Mouse (Mus musculus) C2C12 (cell line): Measurements from ENCODE around the gene Adh4. TPM values are rescaled to one million over a fixed set of nuclear protein-coding genes. Genes with fewer than 3 reads are reported as not detected.
"Not testable (repeated sequence)": the region's sequence is repeated elsewhere in the genome, so short reads cannot be mapped to it uniquely, and the experiment has no call there.

Source experiments
- H3K27me3 ChIP-seq: one replicate; pipeline ENCODE4 v1.6.1; 2011; ENCODE audit not compliant: control insufficient read depth, insufficient read depth, insufficient read length
- H3K36me3 ChIP-seq: one replicate; pipeline ENCODE4 v1.6.1; 2011; ENCODE audit not compliant: control insufficient read depth, insufficient read depth
- H3K4me3 ChIP-seq: one replicate; pipeline ENCODE4 v1.5.1; 2011; ENCODE audit warnings: mild to moderate bottlenecking, control low read depth; ENCODE audit not compliant: poor library complexity, insufficient read depth, severe bottlenecking
- H3K79me2 ChIP-seq: one replicate; pipeline ENCODE4 v1.6.1; 2011; ENCODE audit not compliant: control insufficient read depth, insufficient read depth
- H3K79me3 ChIP-seq: one replicate; pipeline ENCODE4 v1.6.1; 2011; ENCODE audit warnings: low read depth, control low read depth
- H3ac ChIP-seq: one replicate; pipeline ENCODE3; 2011; ENCODE audit warnings: low read depth; ENCODE audit not compliant: control insufficient read depth, insufficient read length
- CEBPB ChIP-seq: IDR thresholded peaks from one replicate; pipeline ENCODE4 v1.6.1; 2011; ENCODE audit warnings: low read depth, mild to moderate bottlenecking, control low read depth, moderate library complexity
- CTCF ChIP-seq: IDR thresholded peaks from one replicate; pipeline ENCODE4 v1.5.1; 2011; ENCODE audit not compliant: control insufficient read depth, insufficient read depth, insufficient read length
- FOSL1 ChIP-seq: IDR thresholded peaks from one replicate; pipeline ENCODE4 v1.8.0; 2011; ENCODE audit warnings: mild to moderate bottlenecking, low read length; ENCODE audit not compliant: poor library complexity, insufficient read depth, severe bottlenecking
- MAX ChIP-seq: IDR thresholded peaks from one replicate; pipeline ENCODE4 v1.6.1; 2011; ENCODE audit warnings: mild to moderate bottlenecking, control low read depth
- MYOD1 ChIP-seq: IDR thresholded peaks from one replicate; pipeline ENCODE4 v1.6.1; 2011; ENCODE audit warnings: low read depth; ENCODE audit not compliant: control insufficient read depth, insufficient read length
- MYOG ChIP-seq: IDR thresholded peaks from one replicate; pipeline ENCODE4 v1.6.1; 2011; ENCODE audit not compliant: control insufficient read depth, insufficient read length; ENCODE audit errors: extremely low read depth
- USF1 ChIP-seq: IDR thresholded peaks from one replicate; pipeline ENCODE4 v1.6.1; 2011; ENCODE audit warnings: low read depth, mild to moderate bottlenecking, control low read depth, moderate library complexity
- polyA plus RNA-seq: library from polyadenylated mRNA; unstranded; fragments of >200 nt; fragmentation: generic; extraction: Trizol; gene quantifications from one replicate; pipeline ENCODE4 v1.2.1, GENCODE M21; 2012; ENCODE audit warnings: missing spikeins

Adh4 gene
- polyA plus RNA-seq, 1 experiment: not detected

DNA sequence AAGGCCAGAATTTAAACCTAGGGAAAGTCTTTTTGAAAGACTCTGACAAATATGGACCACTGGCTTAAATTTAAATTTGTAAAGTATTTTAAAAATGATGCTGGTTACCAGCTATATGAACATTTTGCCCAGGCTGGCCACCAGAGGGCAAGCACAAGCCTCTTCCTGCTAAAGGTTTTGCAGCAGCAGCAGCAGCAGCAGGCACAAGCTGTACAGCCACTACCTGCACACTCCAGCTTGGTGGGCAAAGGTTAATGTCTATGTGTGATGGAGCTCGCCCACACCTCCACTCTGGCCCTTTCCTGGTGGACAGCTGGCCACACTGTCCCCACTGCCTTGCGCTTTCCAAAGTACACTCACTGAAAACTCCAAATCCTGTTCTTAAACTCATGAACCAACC, 47.9 kb downstream of the Adh4 start:
- TF ChIP-seq MYOD1 (no peak), CTCF (peak; percentile 16)
- Histone ChIP-seq H3K79me3 (no peaks in the 10 kb centered on the region), H3ac (no peak overlapping the region), H3K27me3 (no peaks in the 10 kb centered on the region), H3K36me3 (peaks cover 90% of the 10 kb centered on the region), H3K4me3 (no peak overlapping the region), H3K79me2 (no peaks in the 10 kb centered on the region)

DNA sequence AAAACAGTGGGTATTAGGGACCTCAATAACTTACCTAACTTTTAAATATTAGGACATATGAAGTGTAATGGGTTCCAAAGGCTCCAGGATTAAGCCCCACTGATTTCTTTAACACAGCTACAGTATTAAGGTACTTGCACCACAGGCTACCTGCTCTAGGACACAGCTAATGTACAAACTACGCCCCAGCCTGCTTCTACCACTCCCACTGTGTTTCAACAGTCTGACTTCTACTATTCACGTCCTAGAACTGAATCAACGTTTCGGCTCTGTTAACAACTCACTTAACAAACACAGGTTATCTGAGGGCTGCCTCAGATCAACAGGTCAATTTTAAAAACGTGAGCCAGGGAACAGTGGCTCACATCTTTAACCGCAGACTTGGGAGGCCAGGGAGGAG, 48.5 kb downstream of the Adh4 start:
- H3ac ChIP-seq: no peak overlapping the region
- H3K79me2 ChIP-seq: no peaks in the 10 kb centered on the region
- no peaks in the 10 kb centered on the region for H3K79me3 ChIP-seq
- H3K4me3 ChIP-seq: no peak overlapping the region
- no peaks in the 10 kb centered on the region for H3K27me3 ChIP-seq
- TF ChIP-seq MAX: no peak
- H3K36me3 ChIP-seq: peaks cover 95% of the 10 kb centered on the region

DNA sequence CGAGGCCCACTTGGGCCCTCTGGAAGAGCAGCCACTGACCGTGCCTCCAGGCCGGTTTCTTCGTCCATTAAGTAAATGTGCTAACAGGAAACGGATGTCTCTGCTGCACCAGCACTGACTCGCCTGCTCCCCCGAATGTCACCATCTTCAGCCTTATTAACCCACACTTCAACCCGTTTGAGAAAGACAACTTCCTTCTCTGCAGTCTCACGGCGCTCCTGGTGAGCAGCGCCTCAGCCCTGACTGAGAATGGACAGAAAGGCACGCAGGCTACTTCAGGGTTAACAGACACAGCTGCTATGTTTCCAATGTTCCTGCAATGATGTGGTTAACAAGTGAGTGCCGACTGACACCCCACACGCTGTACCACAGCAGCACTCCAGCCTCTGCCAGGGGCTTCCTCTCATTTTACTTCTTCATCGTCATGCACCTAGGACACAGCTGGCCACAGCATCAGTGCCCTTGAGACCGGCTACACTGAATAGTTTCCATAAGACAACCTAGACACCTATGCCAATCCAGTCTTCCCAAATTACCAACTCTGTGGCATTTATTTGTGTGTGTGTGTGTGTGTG, 49.4 kb downstream of the Adh4 start:
- no peak overlapping the region for H3K4me3 ChIP-seq
- TF ChIP-seq USF1 (no peak), CTCF (no peak), MAX (no peak), FOSL1 (no peak), MYOG (no peak), CEBPB (no peak), MYOD1 (no peak)
- H3K36me3 ChIP-seq: peaks cover 95% of the 10 kb centered on the region
- no peaks in the 10 kb centered on the region for H3K27me3 ChIP-seq
- no peaks in the 10 kb centered on the region for H3K79me3 ChIP-seq
- no peak overlapping the region for H3ac ChIP-seq
- no peaks in the 10 kb centered on the region for H3K79me2 ChIP-seq

DNA sequence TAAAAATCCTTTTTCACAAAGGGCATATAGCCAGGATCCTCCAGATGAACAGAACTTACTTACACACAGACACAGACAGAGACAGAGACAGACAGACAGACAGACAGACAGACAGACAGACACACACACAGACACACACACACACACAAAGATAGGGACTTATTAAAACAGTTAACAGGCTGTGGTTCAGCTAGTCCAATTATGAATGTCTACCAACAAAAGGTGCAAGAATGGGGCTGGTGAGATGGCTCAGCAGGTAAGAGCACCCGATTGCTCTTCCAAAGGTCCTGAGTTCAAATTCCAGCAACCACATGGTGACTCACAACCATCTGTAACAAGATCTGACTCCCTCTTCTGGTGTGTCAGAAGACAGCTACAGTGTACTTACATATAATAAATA, 51.4 kb downstream of the Adh4 start:
- not testable (repeated sequence) for H3K79me2 ChIP-seq, H3K4me3 ChIP-seq, H3K27me3 ChIP-seq, H3ac ChIP-seq, H3K79me3 ChIP-seq
- H3K36me3 ChIP-seq: peaks cover 95% of the 10 kb centered on the region

DNA sequence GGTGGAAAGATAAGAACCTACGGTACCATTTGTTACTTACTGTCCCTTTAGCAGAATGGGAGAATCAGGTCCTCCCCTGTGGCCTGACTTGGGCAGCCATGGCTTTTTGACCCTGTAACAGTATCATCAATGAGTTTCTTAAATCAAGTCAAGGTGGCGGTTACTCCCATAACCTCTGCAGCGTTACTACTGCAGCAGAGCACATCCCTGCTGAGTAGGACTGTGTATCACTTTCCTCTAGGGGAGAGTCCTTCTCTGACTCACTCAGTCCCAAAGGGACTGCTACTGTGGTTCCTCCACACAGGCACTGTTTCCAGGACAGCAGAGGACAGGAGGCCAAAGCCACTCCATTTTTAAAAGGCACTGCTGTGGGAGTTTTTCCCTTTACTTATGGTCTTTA, 55.8 kb downstream of the Adh4 start:
- H3K27me3 ChIP-seq: no peaks in the 10 kb centered on the region
- no peak overlapping the region for H3ac ChIP-seq
- peaks cover 2% of the 10 kb centered on the region for H3K79me3 ChIP-seq
- H3K36me3 ChIP-seq: peaks cover 86% of the 10 kb centered on the region
- peaks cover 13% of the 10 kb centered on the region for H3K79me2 ChIP-seq
- H3K4me3 ChIP-seq: no peak overlapping the region
- TF ChIP-seq CTCF (no peak), USF1 (no peak), MYOD1 (no peak), MAX (no peak), FOSL1 (no peak), MYOG (no peak), CEBPB (no peak)

DNA sequence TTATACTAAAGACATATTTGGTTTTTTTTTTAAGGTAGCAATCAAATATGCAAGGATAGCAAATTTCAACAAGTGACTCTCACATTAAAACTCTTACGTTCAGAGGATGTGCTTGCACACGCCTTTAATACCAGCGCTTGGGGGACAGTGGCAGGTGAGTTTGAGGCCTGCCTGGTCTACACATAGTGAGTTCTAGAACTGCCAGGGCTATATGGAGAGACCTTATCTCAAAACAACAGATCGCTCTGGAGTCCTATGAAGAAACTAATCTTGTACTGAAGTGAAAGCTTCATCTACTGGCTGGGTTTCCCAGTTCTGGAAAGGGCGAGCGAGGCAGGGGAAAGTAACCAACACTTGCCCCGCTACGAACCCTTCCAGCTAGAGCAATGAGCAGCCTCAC, 64.2 kb downstream of the Adh4 start:
- no peaks in the 10 kb centered on the region for H3K27me3 ChIP-seq
- no peak overlapping the region for H3K4me3 ChIP-seq
- H3K36me3 ChIP-seq: peaks cover 70% of the 10 kb centered on the region
- H3K79me2 ChIP-seq: peaks cover 69% of the 10 kb centered on the region
- TF ChIP-seq MYOD1 (no peak), FOSL1 (no peak), USF1 (no peak), MAX (no peak)
- H3ac ChIP-seq: no peak overlapping the region
- peaks cover 39% of the 10 kb centered on the region for H3K79me3 ChIP-seq

Other genes starting within 250 kb of the Adh4 start
- not detected for gene 4930579F01Rik, start 221.6 kb upstream of the Adh4 start, polyA plus RNA-seq
- 4.9 TPM for gene Adh7, start 197.7 kb upstream of the Adh4 start, polyA plus RNA-seq
- 0.05 TPM for gene Adh1, start 154.5 kb upstream of the Adh4 start, polyA plus RNA-seq
- not detected for gene Adh6a, start 102.2 kb upstream of the Adh4 start, polyA plus RNA-seq
- not detected for gene Adh6b, start 73.7 kb upstream of the Adh4 start, polyA plus RNA-seq
- 91.5 TPM for gene Adh5, start 27.6 kb downstream of the Adh4 start, polyA plus RNA-seq
- gene Metap1, start 74.0 kb downstream of the Adh4 start, polyA plus RNA-seq: 32.2 TPM
- 134 TPM for gene Eif4e, start 110.7 kb downstream of the Adh4 start, polyA plus RNA-seq